Mouse (Mus musculus): ENCODE data around the gene Nipal3. TPM values are rescaled to one million over a fixed set of nuclear protein-coding genes. Genes with fewer than 3 reads are reported as not detected.

Gene Nipal3
- 2.7 and 5.8 TPM in 2 replicates for polyA plus RNA-seq (2014; fragmentation: Nextera tagmentation; extraction: Ambion mirVana)

DNA sequence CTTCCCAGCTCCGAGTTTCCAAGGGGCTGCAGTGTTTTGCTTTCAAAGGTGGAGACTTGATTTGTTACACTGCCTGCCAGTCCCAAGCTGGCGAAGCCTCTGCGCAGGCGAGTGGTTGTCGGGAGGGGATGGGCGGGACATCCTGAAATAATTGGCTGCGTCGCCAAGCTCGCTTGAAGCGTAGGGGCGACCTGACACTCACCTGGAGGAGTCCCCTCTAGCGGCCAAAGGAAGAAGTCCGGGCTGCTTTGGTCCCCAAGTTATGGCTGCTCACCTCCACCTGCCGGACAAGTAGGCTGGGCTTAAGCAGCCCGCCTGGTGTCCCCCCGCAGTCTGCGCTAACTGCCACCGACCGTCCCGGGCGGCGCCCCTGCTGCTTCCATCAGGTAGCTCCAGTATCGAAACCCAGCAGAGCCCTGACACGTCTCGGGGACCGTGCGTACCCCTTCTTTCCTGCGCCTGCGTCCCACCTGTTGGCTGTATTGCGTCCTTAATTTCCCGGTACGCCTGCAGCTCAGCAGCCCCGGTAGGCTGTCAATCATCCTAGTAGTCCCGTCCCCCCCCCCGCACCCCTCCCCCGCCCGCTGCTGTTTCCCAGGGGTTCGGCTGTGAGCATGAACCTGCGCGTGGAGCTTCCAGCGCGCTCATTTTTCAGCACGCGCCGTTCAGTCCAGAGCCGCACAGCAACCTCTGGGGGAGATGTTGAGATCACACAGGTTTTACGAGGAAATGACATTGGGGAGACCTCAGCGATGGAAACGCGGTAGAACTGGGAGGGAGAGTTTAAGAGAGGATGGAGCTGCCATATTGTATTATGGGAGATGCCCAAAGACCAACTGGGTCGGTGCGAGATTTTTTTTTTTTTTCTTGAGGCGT lies at the start of gene Nipal3, which contains the start of gene Stpg1:
Nipal3 (minus strand) TSS at position 518 of the 876 bp plus-strand sequence.
Stpg1 (plus strand) TSS at position 270 of the 876 bp plus-strand sequence.
- H3K4me1 ChIP-seq (replicated peaks; ENCODE audit: control insufficient read depth, insufficient read depth, low read length) = peaks cover 2% of the 10 kb centered on the region; the same call in 1 of the 2 replicates
- peak; percentile 96 for ATAC-seq (ENCODE audit: low FRiP score)
- H3K27ac ChIP-seq (ENCODE audit: low read depth, low read length) = no peak within 1 kb of the TSS

DNA sequence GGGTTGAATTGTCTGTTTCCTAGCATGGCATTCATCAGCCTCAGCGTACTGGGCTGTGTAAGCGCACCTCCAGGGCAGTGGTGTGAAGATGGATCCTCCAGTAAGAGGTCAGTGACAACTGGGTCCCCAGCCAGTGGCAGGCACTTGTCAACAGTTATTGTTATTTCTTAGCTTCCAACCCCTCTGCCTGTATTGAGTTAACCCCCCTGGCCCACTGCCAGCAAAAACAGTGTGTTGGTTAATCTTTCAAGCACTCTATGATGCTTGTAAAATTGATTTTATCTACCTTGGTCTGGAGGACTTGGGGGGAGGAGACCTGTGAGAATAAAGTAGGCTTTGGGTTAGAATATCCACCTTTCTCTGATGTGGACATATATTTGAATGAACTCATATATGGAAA lies 49.4 kb upstream of the Nipal3 start:
- no peak overlapping the region for H3K9ac ChIP-seq (ENCODE audit: low read depth, low read length)
- H3K9me3 ChIP-seq (ENCODE audit: control insufficient read depth, low read length) = no peaks in the 10 kb centered on the region
- 0 out of 2 replicates have a peak, but pooled peaks cover 2% of the 10 kb centered on the region for H3K4me1 ChIP-seq (replicated peaks; ENCODE audit: control insufficient read depth, insufficient read depth, low read length)
- ATAC-seq (ENCODE audit: low FRiP score) (no peak), DNase-seq (ENCODE audit: low spot score) (no peak)
- WGBS = 87% methylated on average over 2 of the region's 2 CpGs
- H3K4me2 ChIP-seq (replicated peaks; ENCODE audit: low read depth, low read length) = no peak overlapping the region
- no peaks in the 10 kb centered on the region for H3K36me3 ChIP-seq (ENCODE audit: control insufficient read depth, insufficient read depth, low read length)
- H3K27me3 ChIP-seq (ENCODE audit: control insufficient read depth, insufficient read depth, low read length) = no peaks in the 10 kb centered on the region
- H3K27ac ChIP-seq (ENCODE audit: low read depth, low read length) = no peak overlapping the region
- H3K4me3 ChIP-seq (ENCODE audit: low read depth, low read length) = no peak overlapping the region

More for the DNA sequence above, at the start of gene Nipal3, which contains the start of gene Stpg1:
- no peaks in the 10 kb centered on the region for H3K36me3 ChIP-seq (ENCODE audit: control insufficient read depth, insufficient read depth, low read length)
- no peaks in the 10 kb centered on the region for H3K27me3 ChIP-seq (ENCODE audit: control insufficient read depth, insufficient read depth, low read length)
- peak within 1 kb of the TSS; percentile 96 for H3K4me2 ChIP-seq (replicated peaks; ENCODE audit: low read depth, low read length)
- DNase-seq (ENCODE audit: low spot score) = peak; percentile 87
- peak within 1 kb of the TSS; percentile 17 for H3K9ac ChIP-seq (ENCODE audit: low read depth, low read length)
- under 1% methylated on average over 53 of the region's 53 CpGs for WGBS
- H3K4me3 ChIP-seq (ENCODE audit: low read depth, low read length) = peak within 1 kb of the TSS; percentile 67
- no peaks in the 10 kb centered on the region for H3K9me3 ChIP-seq (ENCODE audit: control insufficient read depth, low read length)

DNA sequence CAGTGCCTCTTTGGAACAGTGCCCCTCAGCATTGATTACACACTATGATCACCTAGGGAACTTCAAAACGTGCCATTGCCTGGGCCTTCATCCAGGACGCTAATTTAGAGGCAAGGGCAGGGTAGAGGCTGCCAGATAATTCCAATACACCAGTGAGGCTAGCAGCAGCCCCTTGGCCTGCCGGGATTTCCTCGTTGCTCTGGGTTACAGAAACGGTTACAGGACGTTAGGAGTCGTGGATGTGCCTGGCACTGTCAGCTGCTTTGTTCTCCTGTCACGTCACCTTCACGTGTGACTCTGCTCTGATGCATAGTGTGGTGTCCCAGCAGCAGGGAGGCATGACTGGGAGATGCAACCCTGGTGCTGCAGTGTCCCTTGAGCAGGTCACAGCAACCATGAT lies 45.2 kb upstream of the Nipal3 start:
- 64% methylated on average over 9 of the region's 9 CpGs for WGBS
- Histone ChIP-seq H3K4me2 (replicated peaks; ENCODE audit: low read depth, low read length) (no peak overlapping the region), H3K4me1 (replicated peaks; ENCODE audit: control insufficient read depth, insufficient read depth, low read length) (no peaks in the 10 kb centered on the region), H3K27ac (ENCODE audit: low read depth, low read length) (no peak overlapping the region), H3K36me3 (ENCODE audit: control insufficient read depth, insufficient read depth, low read length) (no peaks in the 10 kb centered on the region), H3K27me3 (ENCODE audit: control insufficient read depth, insufficient read depth, low read length) (no peaks in the 10 kb centered on the region), H3K4me3 (ENCODE audit: low read depth, low read length) (no peak overlapping the region), H3K9ac (ENCODE audit: low read depth, low read length) (no peak overlapping the region), H3K9me3 (ENCODE audit: control insufficient read depth, low read length) (no peaks in the 10 kb centered on the region)
- no peak for DNase-seq (ENCODE audit: low spot score)
- ATAC-seq (ENCODE audit: low FRiP score) = no peak

DNA sequence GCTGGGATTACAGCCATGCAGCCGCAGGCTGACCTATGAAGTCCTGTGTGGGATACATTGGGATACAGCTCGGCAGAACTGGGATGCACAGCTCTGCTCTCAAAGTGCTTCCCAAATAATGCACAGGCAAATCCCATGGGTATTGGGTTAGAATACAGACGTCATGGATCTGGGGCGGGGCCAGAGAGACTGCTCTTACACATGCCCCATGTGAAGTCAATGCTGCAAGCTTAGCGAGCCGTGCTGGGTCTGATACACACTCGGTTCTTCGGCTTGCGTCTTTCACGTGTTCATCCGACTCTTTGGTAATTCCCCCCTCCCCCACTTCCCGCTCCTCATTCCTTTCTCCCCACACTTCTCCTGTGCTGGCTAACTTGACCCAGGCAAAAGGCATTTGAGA lies 44.2 kb upstream of the Nipal3 start:
- Histone ChIP-seq H3K9me3 (ENCODE audit: control insufficient read depth, low read length) (no peaks in the 10 kb centered on the region), H3K27ac (ENCODE audit: low read depth, low read length) (no peak overlapping the region), H3K9ac (ENCODE audit: low read depth, low read length) (no peak overlapping the region), H3K4me2 (replicated peaks; ENCODE audit: low read depth, low read length) (no peak overlapping the region), H3K27me3 (ENCODE audit: control insufficient read depth, insufficient read depth, low read length) (no peaks in the 10 kb centered on the region), H3K36me3 (ENCODE audit: control insufficient read depth, insufficient read depth, low read length) (no peaks in the 10 kb centered on the region), H3K4me3 (ENCODE audit: low read depth, low read length) (no peak overlapping the region), H3K4me1 (replicated peaks; ENCODE audit: control insufficient read depth, insufficient read depth, low read length) (no peaks in the 10 kb centered on the region)
- ATAC-seq (ENCODE audit: low FRiP score) (no peak), DNase-seq (ENCODE audit: low spot score) (no peak)
- WGBS = 82% methylated on average over 12 of the region's 12 CpGs

DNA sequence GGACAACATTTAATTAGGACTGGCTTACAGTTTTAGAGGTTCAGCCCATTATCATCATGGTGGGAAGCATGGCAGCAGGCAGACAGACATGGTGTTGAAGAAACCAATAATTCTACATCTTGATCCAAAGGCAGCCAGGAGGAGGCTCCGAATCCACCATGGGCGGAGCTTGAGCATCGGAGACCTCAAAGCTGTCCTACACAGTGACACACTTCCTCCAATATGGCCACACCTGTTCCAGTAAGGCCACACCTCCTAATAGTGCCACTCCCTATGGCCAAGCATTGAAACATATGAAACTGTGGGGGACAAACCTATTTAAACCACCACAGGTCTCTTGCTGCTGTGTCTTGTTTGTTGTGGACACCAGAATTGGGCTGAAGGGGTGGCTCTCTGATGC lies 40.2 kb upstream of the Nipal3 start:
- Histone ChIP-seq H3K4me3 (ENCODE audit: low read depth, low read length) (no peak overlapping the region), H3K36me3 (ENCODE audit: control insufficient read depth, insufficient read depth, low read length) (no peaks in the 10 kb centered on the region), H3K4me2 (replicated peaks; ENCODE audit: low read depth, low read length) (no peak overlapping the region), H3K27me3 (ENCODE audit: control insufficient read depth, insufficient read depth, low read length) (no peaks in the 10 kb centered on the region), H3K9ac (ENCODE audit: low read depth, low read length) (no peak overlapping the region), H3K9me3 (ENCODE audit: control insufficient read depth, low read length) (no peaks in the 10 kb centered on the region), H3K27ac (ENCODE audit: low read depth, low read length) (no peak overlapping the region), H3K4me1 (replicated peaks; ENCODE audit: control insufficient read depth, insufficient read depth, low read length) (no peaks in the 10 kb centered on the region)
- ATAC-seq (ENCODE audit: low FRiP score) = no peak
- 97% methylated on average over 3 of the region's 3 CpGs for WGBS
- no peak for DNase-seq (ENCODE audit: low spot score)

DNA sequence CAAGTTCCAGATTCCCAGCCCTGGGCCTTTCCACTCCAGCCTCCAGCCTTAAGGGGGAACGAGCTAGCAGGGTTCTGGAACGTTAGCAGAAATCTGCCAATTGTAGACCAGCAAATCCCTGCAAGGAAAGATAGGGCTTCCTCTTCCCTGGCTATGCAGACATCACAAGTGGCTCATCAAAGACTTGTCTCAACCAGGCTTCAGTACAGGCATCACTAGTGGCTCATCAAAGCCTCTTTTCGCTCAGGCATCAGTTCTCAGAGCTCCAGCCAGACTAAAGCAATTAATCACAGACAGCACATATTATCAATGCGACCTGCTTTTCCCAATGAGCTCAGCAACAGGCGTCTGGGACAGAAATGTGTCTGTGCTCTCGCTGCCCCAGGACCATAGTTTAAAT lies 38.2 kb upstream of the Nipal3 start:
- Histone ChIP-seq H3K9me3 (ENCODE audit: control insufficient read depth, low read length) (no peaks in the 10 kb centered on the region), H3K4me1 (replicated peaks; ENCODE audit: control insufficient read depth, insufficient read depth, low read length) (no peaks in the 10 kb centered on the region), H3K4me3 (ENCODE audit: low read depth, low read length) (no peak overlapping the region), H3K9ac (ENCODE audit: low read depth, low read length) (no peak overlapping the region), H3K36me3 (ENCODE audit: control insufficient read depth, insufficient read depth, low read length) (no peaks in the 10 kb centered on the region), H3K27me3 (ENCODE audit: control insufficient read depth, insufficient read depth, low read length) (no peaks in the 10 kb centered on the region), H3K27ac (ENCODE audit: low read depth, low read length) (no peak overlapping the region), H3K4me2 (replicated peaks; ENCODE audit: low read depth, low read length) (no peak overlapping the region)
- 69% methylated on average over 6 of the region's 6 CpGs for WGBS
- DNase-seq (ENCODE audit: low spot score) (no peak), ATAC-seq (ENCODE audit: low FRiP score) (no peak)

DNA sequence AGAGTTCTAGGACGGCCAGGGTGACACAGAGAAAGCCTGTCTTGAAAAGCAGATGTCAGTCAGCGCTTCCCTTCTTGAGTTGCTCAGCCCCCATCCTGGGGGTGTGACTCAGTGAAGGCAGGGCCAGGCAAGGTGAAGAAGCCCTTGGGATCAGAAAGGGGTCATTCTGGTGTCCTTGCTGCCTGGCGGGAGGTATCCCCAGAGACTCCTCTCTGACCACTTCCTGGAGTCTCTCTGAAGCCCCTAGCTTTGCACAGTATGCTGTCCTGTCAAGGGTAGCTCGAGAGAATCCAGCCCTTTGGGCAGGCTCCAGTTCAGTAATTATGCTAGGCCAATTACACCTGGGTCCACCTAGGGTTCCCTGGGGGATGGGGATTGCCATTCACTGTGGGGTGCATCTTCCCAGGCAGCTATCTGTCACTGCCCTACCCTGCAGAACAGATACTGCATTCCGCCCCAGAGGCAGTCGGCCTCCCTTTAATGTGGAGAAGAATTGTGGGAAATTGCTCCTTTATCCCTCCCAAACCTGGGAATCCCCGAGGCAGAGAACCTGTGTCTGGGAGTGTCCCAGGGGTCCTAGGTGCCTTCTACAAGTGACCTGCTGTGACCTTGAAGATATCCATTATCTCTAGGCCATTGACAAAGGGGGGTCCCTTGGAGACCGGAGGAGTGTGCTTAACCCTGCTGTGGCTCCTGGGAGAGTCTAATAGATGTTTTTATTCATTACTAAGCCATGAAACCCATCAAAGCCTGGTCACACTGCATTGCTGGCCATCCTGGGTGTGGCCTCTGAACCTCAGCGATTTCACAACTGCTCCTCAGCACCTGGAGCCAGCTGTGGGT lies 37.2 kb upstream of the Nipal3 start:
- no peak for DNase-seq (ENCODE audit: low spot score)
- 46% methylated on average over 9 of the region's 9 CpGs for WGBS
- Histone ChIP-seq H3K9ac (ENCODE audit: low read depth, low read length) (no peak overlapping the region), H3K27me3 (ENCODE audit: control insufficient read depth, insufficient read depth, low read length) (no peaks in the 10 kb centered on the region), H3K36me3 (ENCODE audit: control insufficient read depth, insufficient read depth, low read length) (no peaks in the 10 kb centered on the region), H3K27ac (ENCODE audit: low read depth, low read length) (no peak overlapping the region), H3K4me2 (replicated peaks; ENCODE audit: low read depth, low read length) (no peak overlapping the region), H3K4me1 (replicated peaks; ENCODE audit: control insufficient read depth, insufficient read depth, low read length) (no peaks in the 10 kb centered on the region), H3K4me3 (ENCODE audit: low read depth, low read length) (no peak overlapping the region), H3K9me3 (ENCODE audit: control insufficient read depth, low read length) (no peaks in the 10 kb centered on the region)
- no peak for ATAC-seq (ENCODE audit: low FRiP score)

DNA sequence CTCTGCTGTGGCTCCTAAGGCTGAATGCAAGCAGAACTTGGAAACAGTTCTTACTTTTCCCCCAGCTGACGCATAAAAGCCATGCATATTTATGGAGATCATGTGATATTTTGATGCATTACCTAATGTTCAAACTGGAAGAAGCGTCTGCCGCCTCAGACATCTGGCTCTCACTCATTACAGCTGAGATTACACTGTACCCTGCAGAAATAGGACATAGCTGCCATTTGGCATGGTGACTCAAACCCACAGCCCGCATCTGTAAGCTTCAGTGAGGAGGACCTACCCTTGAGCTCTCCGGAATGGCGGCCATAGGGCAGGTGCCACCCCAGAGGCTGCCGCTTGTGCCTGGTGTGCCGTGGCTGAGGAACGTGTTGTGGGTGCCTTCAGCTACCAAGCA lies 36.4 kb upstream of the Nipal3 start:
- H3K9me3 ChIP-seq (ENCODE audit: control insufficient read depth, low read length) = no peaks in the 10 kb centered on the region
- H3K36me3 ChIP-seq (ENCODE audit: control insufficient read depth, insufficient read depth, low read length) = no peaks in the 10 kb centered on the region
- H3K4me3 ChIP-seq (ENCODE audit: low read depth, low read length) = no peak overlapping the region
- no peak overlapping the region for H3K4me2 ChIP-seq (replicated peaks; ENCODE audit: low read depth, low read length)
- ATAC-seq (ENCODE audit: low FRiP score) (no peak), DNase-seq (ENCODE audit: low spot score) (no peak)
- H3K9ac ChIP-seq (ENCODE audit: low read depth, low read length) = no peak overlapping the region
- H3K27me3 ChIP-seq (ENCODE audit: control insufficient read depth, insufficient read depth, low read length) = no peaks in the 10 kb centered on the region
- peaks cover 2% of the 10 kb centered on the region; the same call in 1 of the 2 replicates for H3K4me1 ChIP-seq (replicated peaks; ENCODE audit: control insufficient read depth, insufficient read depth, low read length)
- 93% methylated on average over 9 of the region's 9 CpGs for WGBS
- H3K27ac ChIP-seq (ENCODE audit: low read depth, low read length) = no peak overlapping the region

Data from hindbrain, embryonic 11.5 days (tissue).